Mouse (Mus musculus): ENCODE results near the gene Ppie.

- TF ChIP-seq CTCF (IDR thresholded peaks at IDR 0.05) (no peak), EP300 (IDR thresholded peaks at IDR 0.05) (no peak)
Observed at GRCm38 (mm10) chr4:123092621-123093020, 47.1 kb downstream of the Ppie start.

All from lung, postnatal 0 days (tissue).